Mouse (Mus musculus) neural tube, embryonic 14.5 days (tissue): ENCODE data around the gene Pcdh9. TPM values are rescaled to one million over a fixed set of nuclear protein-coding genes. Genes with fewer than 3 reads are reported as not detected.

Source experiments
- ATAC-seq: fragments of 200-750 bp; cut with Nextera tagmentation; 2 replicates; pipeline ENCODE4 v1.8.0; 2017; ENCODE audit warnings: low read depth, mild to moderate bottlenecking, moderate TSS enrichment, moderate library complexity
- H3K27ac ChIP-seq: fragments of 300-500 bp; sonication (generic); 2 replicates; pipeline ENCODE4 v1.5.1; 2014; ENCODE audit warnings: low read depth, mild to moderate bottlenecking, control low read depth, low read length, moderate library complexity, mixed read lengths
- H3K27me3 ChIP-seq: fragments of 300-500 bp; sonication (generic); 2 replicates; pipeline ENCODE4 v1.6.1; 2014; ENCODE audit warnings: low read length; ENCODE audit not compliant: control insufficient read depth, insufficient read depth
- H3K36me3 ChIP-seq: fragments of 300-500 bp; sonication (generic); 2 replicates; pipeline ENCODE4 v1.6.1; 2014; ENCODE audit warnings: low read length, mixed read lengths; ENCODE audit not compliant: control insufficient read depth, insufficient read depth
- H3K4me1 ChIP-seq: fragments of 300-500 bp; sonication (generic); 2 replicates; pipeline ENCODE4 v1.6.1; 2014; ENCODE audit warnings: low read length; ENCODE audit not compliant: control insufficient read depth, insufficient read depth
- H3K4me2 ChIP-seq: fragments of 300-500 bp; sonication (generic); 2 replicates; pipeline ENCODE4 v1.6.1; 2014; ENCODE audit warnings: mild to moderate bottlenecking, low read depth, low read length, control low read depth
- H3K4me3 ChIP-seq: fragments of 300-500 bp; sonication (generic); 2 replicates; pipeline ENCODE4 v1.5.1; 2014; ENCODE audit warnings: low read depth, low read length, control low read depth, mixed read lengths
- H3K9ac ChIP-seq: fragments of 300-500 bp; sonication (generic); replicated peaks from 2 replicates; pipeline ENCODE4 v1.6.1; 2014; ENCODE audit warnings: low read depth, mild to moderate bottlenecking, control low read depth, low read length, mixed read lengths
- H3K9me3 ChIP-seq: fragments of 300-500 bp; sonication (generic); 2 replicates; pipeline ENCODE4 v1.6.1; 2016; ENCODE audit warnings: low read length; ENCODE audit not compliant: control insufficient read depth
- whole genome bisulfite sequencing: fragments of 180-500 bp; shearing (Covaris S2); extraction: QIAGEN DNeasy Blood & Tissue Kit; methylation state at CpG from one replicate; pipeline ENCODE4 v1.1.7; 2014; 5-methylcytosine and 5-hydroxymethylcytosine counted together
- polyA plus RNA-seq: library from polyadenylated mRNA; unstranded; fragments of >200 nt; fragmentation: Nextera tagmentation; extraction: Ambion mirVana; gene quantifications from 2 replicates; pipeline ENCODE4 v1.2.1, GENCODE M21; 2014

Gene Pcdh9
- polyA plus RNA-seq, 1 experiment from 2014 or later = 180 TPM

DNA sequence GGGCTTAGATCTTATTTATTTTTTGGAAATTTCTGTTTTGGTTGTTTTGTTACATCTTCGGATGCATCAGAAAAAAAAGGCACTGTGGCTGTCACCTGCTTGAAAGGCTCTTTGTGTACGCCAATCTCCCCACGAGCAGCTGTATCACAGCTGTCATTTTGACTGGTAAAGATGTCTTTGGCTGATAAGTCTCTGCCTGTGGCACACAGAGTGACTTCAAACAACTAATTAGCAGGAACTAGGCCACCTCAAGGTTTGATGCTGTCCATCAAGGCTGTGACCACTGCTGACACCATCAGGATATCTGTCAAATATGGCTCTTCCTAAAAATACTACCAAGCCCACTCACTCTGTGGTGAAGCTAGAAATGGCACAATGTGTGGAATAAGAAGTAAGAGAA, 336.7 kb downstream of the Pcdh9 start:
- H3K36me3 ChIP-seq = no peaks in the 10 kb centered on the region
- no peak for ATAC-seq
- no peaks in the 10 kb centered on the region for H3K27me3 ChIP-seq
- H3K9me3 ChIP-seq = no peaks in the 10 kb centered on the region
- no peaks in the 10 kb centered on the region for H3K4me1 ChIP-seq
- WGBS = 79% methylated on average over 3 of the region's 3 CpGs
- no peak overlapping the region for H3K27ac ChIP-seq
- no peak overlapping the region for H3K9ac ChIP-seq
- no peak overlapping the region for H3K4me3 ChIP-seq
- H3K4me2 ChIP-seq = no peak overlapping the region

DNA sequence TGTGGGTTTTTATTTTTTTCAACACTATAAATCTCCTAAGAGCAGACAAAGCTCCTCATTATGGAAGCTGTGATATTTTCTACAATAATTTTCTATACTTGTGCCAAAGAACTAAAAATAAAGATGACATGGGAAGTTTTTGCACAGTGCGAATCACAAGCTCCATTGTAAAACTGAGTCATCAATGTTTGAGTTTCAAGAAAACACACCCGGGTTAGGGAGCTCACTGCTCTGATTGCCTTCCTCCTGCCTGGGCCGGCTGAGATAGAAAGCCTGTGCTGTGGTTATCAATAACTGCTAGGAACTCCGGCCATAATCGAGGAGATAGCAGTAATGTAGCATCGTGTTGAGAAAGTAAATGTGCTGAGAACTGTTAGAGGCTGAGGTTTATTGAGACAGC, 344.9 kb downstream of the Pcdh9 start:
- 82% methylated on average over 6 of the region's 6 CpGs for WGBS
- no peaks in the 10 kb centered on the region for H3K4me1 ChIP-seq
- no peaks in the 10 kb centered on the region for H3K9me3 ChIP-seq
- no peaks in the 10 kb centered on the region for H3K36me3 ChIP-seq
- H3K4me3 ChIP-seq = no peak overlapping the region
- no peak overlapping the region for H3K4me2 ChIP-seq
- H3K27me3 ChIP-seq = no peaks in the 10 kb centered on the region
- H3K9ac ChIP-seq = no peak overlapping the region
- no peak overlapping the region for H3K27ac ChIP-seq
- ATAC-seq = no peak

DNA sequence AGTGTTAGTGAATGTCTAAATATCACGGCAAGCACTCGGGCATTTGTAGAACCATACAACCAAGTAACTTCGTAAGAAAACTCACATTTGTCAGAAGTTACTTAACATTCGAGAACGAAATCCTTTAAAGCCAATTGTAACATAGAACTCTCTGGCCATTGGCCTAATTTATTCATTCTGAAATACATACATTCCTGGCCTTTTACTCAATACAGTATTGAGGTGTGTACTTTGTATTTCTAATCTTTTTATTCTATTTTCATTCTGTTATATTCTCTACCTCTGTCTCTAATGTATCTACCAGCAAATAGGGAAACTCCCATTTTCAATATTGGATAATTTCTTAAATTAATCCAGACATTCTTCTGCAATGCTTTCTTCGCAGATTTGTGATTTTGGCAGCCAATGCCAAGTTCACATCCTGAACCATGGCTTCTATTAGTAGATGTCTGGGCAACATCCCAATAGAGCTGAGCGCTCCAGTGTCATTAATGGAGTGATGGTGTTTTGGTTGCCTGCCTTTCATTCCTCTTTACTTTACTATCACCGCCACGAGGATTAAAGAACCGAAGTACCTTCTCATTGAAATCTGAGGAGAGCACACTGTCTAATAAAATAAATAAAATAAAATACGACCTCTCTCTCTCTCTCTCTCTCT, 346.4 kb downstream of the Pcdh9 start:
- no peak overlapping the region for H3K4me3 ChIP-seq
- 75% methylated on average over 11 of the region's 11 CpGs for WGBS
- no peaks in the 10 kb centered on the region for H3K36me3 ChIP-seq
- no peak overlapping the region for H3K4me2 ChIP-seq
- no peaks in the 10 kb centered on the region for H3K4me1 ChIP-seq
- H3K9ac ChIP-seq = no peak overlapping the region
- H3K27ac ChIP-seq = no peak overlapping the region
- ATAC-seq = no peak
- H3K9me3 ChIP-seq = no peaks in the 10 kb centered on the region
- no peaks in the 10 kb centered on the region for H3K27me3 ChIP-seq

DNA sequence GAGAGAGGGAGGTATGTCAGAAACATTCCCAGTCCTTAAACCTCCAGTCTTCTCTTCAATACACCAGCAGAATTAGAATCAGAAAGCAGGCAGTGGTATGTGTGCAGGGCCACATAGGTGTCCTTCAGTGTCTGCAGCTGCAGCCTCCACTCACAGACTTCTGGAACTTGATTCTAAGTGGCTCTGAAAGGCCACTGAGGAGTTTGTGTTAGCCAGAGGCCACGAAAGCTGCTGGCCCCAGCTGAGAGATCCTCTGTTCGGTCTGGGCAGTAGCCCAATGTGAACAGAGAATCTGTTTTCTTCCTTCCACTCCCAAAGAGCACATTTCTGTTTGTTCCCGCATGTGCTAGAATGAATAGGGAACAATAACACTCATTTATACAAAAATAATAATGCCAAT, 346.9 kb downstream of the Pcdh9 start:
- no peak overlapping the region for H3K27ac ChIP-seq
- peak; percentile 58; the same call in 1 of the 2 replicates for ATAC-seq
- H3K9ac ChIP-seq = no peak overlapping the region
- no peak overlapping the region for H3K4me3 ChIP-seq
- no peaks in the 10 kb centered on the region for H3K9me3 ChIP-seq
- no peaks in the 10 kb centered on the region for H3K36me3 ChIP-seq
- H3K4me2 ChIP-seq = no peak overlapping the region
- H3K4me1 ChIP-seq = no peaks in the 10 kb centered on the region
- WGBS = 57% methylated on average over 3 of the region's 3 CpGs
- no peaks in the 10 kb centered on the region for H3K27me3 ChIP-seq

DNA sequence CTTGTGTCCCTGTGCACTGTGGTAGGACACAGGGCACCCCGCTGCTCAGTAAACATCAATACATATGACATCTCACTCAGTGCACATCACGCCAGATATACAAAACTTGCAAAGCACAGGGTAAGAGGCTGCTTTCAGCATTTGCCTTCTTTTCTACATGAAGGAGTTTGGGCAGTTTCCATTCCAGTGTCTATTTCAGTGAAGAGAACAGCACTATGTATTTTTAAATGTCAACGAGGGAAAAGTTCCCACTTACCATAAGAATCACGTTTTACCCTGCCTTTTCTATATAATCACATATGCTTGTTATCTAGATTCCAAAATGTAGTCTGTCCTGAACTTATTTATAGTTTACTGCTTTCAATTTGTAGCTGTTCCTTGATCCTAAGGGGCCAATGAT, 355.6 kb downstream of the Pcdh9 start:
- no peak overlapping the region for H3K9ac ChIP-seq
- H3K27ac ChIP-seq = no peak overlapping the region
- H3K4me2 ChIP-seq = no peak overlapping the region
- no peak overlapping the region for H3K4me3 ChIP-seq
- H3K27me3 ChIP-seq = no peaks in the 10 kb centered on the region
- no peaks in the 10 kb centered on the region for H3K9me3 ChIP-seq
- H3K36me3 ChIP-seq = no peaks in the 10 kb centered on the region
- WGBS = 79% methylated on average over 4 of the region's 4 CpGs
- ATAC-seq = no peak
- H3K4me1 ChIP-seq = no peaks in the 10 kb centered on the region

DNA sequence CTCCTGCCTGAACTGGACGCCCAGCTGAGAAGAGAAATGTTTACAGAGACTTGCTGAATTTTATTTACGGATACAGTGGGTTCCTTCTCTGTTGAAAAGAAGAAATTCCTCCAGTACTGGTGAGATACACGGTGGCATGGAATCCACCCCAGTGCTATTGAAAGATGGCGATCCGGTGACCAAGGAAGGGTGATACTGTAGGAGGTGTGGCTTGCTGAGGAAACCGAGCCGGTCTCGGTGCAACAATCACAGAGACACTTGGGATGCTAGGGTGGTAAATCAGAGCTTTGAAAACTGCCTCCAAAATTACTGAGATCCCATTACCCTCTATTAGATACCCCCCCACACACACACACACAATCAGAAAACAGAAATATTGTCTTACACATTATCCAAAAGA, 367.0 kb downstream of the Pcdh9 start:
- Histone ChIP-seq H3K4me3 (no peak overlapping the region), H3K27me3 (no peaks in the 10 kb centered on the region), H3K36me3 (no peaks in the 10 kb centered on the region), H3K9ac (no peak overlapping the region), H3K9me3 (no peaks in the 10 kb centered on the region), H3K4me2 (no peak overlapping the region), H3K4me1 (no peaks in the 10 kb centered on the region), H3K27ac (no peak overlapping the region)
- 76% methylated on average over 8 of the region's 8 CpGs for WGBS
- ATAC-seq = no peak

DNA sequence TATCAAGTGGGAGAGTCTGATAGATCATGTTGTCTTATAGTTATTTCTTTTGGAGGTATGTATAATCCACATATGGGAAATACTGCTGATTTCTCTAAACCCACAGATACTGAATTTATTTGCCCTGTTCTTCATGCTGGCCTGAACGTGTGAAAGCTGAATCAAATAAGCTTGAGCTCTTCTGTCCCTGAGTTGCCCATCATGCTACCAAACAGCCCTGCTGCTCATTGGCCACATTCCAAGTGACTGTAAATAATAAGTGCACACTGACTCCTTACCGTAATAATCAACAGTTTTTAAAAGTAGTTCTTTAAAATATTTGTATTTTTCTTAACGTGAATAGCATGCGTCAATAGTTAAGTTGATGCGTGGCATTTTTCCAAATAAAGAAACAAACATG, 370.3 kb downstream of the Pcdh9 start:
- Histone ChIP-seq H3K27ac (no peak overlapping the region), H3K4me2 (no peak overlapping the region), H3K27me3 (no peaks in the 10 kb centered on the region), H3K4me1 (no peaks in the 10 kb centered on the region), H3K9me3 (no peaks in the 10 kb centered on the region), H3K9ac (no peak overlapping the region), H3K36me3 (no peaks in the 10 kb centered on the region), H3K4me3 (no peak overlapping the region)
- 68% methylated on average over 5 of the region's 5 CpGs for whole genome bisulfite sequencing
- no peak for ATAC-seq

DNA sequence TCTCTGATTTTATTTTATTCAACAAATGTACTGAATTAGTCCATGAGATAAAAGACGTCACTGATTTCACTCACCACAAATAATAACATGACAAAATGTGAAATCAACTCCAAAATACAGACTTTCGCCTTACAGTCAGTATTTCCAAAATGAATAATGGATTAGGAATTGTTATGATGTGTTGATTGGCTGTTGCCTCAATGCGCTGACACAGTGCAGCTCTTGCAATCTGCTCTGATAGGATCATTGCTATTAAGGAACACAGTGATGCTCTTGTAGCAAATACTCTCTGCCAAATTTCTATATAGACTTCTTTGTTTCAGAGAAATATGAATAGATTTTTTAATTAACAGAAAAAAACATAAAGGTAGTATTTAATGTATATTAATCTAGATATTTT, 373.8 kb downstream of the Pcdh9 start:
- no peaks in the 10 kb centered on the region for H3K4me1 ChIP-seq
- 92% methylated on average over 3 of the region's 3 CpGs for WGBS
- no peaks in the 10 kb centered on the region for H3K27me3 ChIP-seq
- no peak for ATAC-seq
- H3K4me3 ChIP-seq = no peak overlapping the region
- H3K9me3 ChIP-seq = no peaks in the 10 kb centered on the region
- no peak overlapping the region for H3K9ac ChIP-seq
- no peak overlapping the region for H3K4me2 ChIP-seq
- H3K36me3 ChIP-seq = no peaks in the 10 kb centered on the region
- no peak overlapping the region for H3K27ac ChIP-seq

DNA sequence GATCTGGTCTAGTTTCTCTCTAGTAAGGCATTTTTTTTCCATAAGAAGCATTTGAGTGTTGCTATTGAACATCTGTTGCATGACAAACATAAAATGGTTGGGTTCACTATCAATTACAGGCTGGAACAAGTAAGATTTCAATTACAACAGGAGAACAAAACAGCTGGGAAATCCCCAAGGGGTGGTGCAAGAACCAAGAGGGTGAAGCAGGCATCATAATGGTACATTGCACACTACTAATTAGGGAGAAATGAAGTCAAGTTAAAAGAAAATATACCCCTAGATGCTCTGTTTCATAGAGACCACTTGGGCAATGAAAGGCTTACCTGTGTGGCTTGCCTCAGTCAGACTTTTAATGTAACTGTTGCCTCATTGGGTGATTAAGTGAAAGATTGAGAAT, 384.4 kb downstream of the Pcdh9 start:
- H3K27ac ChIP-seq = no peak overlapping the region
- peak; percentile 81; the same call in 1 of the 2 replicates for ATAC-seq
- no peak overlapping the region for H3K4me3 ChIP-seq
- H3K9ac ChIP-seq = no peak overlapping the region
- no peaks in the 10 kb centered on the region for H3K4me1 ChIP-seq
- no peaks in the 10 kb centered on the region for H3K27me3 ChIP-seq
- no peak overlapping the region for H3K4me2 ChIP-seq
- H3K9me3 ChIP-seq = no peaks in the 10 kb centered on the region
- no peaks in the 10 kb centered on the region for H3K36me3 ChIP-seq
